Mouse (Mus musculus) lung, adult 2 months (tissue): ENCODE results near the gene Frem1.

Experiments used
- CTCF ChIP-seq: fragments of 200-500 bp; IDR thresholded peaks from 2 replicates; pipeline ENCODE4 v1.5.1; 2011; ENCODE audit warnings: mild to moderate bottlenecking, low read length, control low read depth; ENCODE audit not compliant: insufficient read depth
- POLR2A ChIP-seq: fragments of 200-500 bp; IDR thresholded peaks from 2 replicates; pipeline ENCODE4 v1.6.1; 2011; ENCODE audit warnings: low read depth, mild to moderate bottlenecking, control low read depth, low read length, borderline replicate concordance; ENCODE audit errors: extremely low read depth

- TF ChIP-seq POLR2A (no peak), CTCF (no peak)
These were observed 105.9 kb downstream of the Frem1 start for GRCm38 (mm10) chr4:82946276-82946612.
